Mouse (Mus musculus): ENCODE data around the gene Dnajc4.

Gene Dnajc4

DNA sequence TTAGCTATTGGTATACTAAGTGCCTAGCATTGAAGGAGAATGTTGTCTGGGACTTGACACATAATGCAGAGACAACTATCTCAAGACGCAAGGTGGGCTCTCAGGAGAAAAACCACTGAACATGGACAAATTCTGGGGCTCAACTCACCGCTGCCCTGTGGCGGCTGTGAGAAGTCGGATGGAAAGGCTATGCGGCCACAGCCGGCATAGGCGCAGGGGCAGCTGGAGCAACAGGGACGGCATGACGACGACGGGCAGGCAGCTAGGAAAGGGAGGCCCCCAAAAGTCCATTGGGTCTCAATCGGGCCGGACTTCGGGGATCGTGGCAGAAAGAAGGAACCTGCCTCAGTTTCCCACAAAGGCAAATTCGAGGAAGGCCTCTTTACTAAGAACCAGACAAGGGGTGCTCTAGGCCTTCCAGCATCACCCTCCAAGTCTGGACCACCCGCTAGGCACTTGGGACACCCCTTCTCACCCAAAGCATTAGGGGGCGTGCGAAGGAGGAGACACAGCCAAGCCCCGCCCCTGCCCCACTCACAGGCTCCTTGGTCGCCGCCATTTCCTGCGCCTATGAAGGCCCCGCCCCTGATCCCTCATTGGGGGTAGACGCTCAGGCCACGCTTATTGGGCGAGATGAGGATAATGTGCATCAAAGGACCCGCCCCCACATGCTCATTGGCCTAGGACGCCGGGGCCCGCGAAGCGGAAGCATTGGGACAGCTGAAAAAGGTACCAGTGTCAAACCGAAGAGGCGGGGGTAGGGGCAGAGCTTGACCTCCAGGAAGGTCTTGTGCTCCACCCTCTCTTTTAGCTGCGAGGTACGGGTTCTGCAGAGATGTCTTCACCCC is at the start of gene Dnajc4:
Gene Dnajc4 (minus strand): TSS at position 562 of the 848 bp plus-strand sequence.
- in situ Hi-C loops (cut with MboI, MseI) = no loop called here

DNA sequence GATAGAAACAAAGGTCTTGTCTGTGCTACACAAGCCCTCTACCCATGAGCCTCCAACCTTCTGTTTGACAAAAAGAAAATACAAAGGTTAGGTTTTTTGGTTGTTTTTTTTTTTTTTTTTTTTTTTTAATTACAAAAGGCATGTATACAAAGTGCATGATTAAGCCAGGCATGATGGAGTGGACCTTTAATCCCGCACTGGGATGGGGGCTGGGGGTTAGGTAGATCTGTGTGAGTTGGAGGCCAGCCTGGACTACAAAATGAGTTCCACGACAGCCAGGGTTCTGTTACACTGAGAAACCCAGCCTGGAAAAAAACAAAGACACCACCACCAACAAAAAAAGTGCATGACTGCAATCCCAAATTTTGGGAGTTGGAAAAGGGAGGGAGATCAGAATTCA is 48.8 kb upstream of the Dnajc4 start:
- in situ Hi-C loops (cut with MboI, MseI) = loop anchor here (25.0 kb wide), 1 partner anchor 1696 kb away; the partner anchor contains the start of genes 1700092M07Rik, Stx5a and Wdr74

DNA sequence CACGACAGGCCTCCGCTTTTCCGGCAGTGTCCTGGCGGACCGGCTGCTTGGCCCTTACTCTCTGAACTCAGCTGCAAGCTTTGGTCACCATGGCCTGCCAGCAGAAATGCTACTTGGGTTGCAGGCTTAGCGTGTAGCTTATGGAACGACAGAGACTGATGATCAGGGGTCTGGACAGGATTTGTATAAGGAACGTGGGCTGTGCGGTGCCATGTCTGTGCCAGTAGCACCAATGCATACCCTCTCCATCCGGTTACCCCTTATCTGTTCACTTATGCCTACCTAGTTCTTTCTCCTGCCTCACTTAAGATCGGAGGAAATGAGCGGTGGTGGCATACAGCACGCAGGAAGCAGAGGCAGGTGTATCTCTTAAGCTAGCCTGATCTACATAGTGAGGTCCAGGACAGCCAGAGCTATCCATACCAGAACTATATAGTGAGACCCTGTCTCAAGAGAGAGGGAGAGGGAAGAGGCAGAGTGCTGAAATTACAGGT is 48.3 kb upstream of the Dnajc4 start:
- in situ Hi-C loops (cut with MboI, MseI) = loop anchor here (25.0 kb wide), 1 partner anchor 1697 kb away; the partner anchor contains the start of genes 1700092M07Rik, Stx5a and Wdr74

DNA sequence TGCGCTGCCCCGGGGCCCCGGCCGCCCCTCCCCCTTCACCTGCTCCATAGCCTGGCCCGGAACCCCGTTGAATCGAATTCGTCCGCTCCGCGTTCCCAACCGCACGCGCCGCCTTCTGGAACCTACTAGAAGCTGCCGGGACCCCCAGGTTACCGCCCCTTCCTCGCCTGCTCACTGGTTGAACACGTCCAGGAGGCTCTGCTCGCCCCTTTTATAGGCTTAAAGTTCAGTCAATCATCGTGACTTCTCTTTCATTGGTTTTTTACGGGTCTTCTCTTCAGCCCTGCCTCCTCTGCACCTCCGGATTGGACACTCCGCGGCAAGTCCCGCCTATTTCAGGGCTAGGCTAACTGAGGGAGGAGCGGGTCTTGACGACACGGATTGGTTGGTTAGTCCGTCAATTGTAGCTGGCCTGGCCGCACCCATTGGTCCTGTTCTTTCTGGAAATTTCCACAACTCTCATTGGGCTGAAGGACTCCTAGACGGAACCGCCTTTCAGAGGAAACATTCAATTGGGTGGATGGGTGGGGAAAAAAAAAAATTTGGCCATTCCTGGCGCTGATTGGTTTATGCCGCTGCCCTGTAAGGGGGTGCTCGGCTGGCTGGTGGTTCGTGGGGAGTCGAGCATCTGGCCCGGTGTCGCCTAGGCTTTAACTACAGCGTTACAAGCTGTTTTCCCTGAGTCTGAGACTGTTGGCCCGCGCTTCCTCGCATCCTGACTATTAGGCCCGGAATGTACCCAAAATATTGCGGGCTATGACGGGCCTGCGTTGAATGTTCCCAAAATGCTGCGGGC is 47.7 kb upstream of the Dnajc4 start, which contains the start of gene Stip1:
Gene Stip1 (minus strand): TSS at position 127 of the 796 bp plus-strand sequence.
- in situ Hi-C loops (cut with MboI, MseI) = loop anchor here (10.0 to 25.0 kb wide), 2 partner anchors 1697 to 1865 kb away; partner anchors contain the start of genes 1700092M07Rik, Stx5a and Wdr74

DNA sequence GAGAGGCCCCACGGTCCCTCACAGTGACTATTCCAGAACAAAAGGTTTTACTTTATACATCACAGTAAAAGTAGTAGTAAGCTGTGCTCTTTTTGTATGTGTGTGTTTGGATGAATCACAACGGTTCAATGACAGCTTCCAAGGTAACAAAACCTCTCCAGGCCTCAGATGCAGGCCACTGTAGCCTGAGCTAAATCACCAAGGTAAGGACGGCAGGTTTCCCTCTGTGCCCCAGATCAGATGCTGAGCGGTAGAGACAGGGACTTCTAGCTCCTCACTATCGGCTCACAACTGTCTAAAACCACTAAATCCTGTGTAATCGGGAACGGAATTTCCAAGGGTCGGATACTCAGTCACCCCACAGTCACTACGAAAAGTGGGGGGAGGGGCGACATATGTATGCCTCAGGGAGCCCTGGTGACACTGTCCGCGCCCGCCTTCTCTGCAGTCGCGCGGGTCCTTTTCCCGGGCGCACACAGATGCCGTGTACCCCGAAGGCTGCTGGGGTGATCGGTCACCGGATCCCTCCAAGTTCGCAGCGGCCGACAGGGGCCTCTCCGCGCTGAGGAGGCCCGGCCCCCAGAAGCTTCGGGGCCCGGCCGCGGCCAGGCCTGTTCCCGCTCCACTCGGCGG is 46.8 kb upstream of the Dnajc4 start:
- in situ Hi-C loops (cut with MboI, MseI) = loop anchor here (10.0 to 25.0 kb wide), 2 partner anchors 1698 to 1866 kb away; partner anchors contain the start of genes 1700092M07Rik, Stx5a and Wdr74

DNA sequence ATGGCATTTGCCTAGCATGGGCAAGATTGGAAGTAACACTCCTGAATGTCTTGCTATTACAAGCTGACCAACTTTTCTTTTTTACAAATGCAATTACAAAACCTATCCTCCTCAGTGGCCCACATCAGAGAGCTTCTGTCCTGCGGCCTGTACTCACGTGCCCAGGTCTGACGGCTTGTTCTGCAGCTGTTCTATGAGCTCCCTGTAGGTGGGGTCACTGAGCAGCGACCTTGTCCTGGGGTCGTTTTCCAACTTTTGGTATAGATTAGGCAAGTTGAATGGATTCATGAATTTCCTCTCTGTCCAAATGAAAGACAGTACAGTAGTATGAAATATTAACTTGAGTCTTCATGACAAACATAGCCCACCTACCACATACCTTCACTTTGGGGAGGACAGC is 41.6 kb upstream of the Dnajc4 start:
- in situ Hi-C loops (cut with MboI, MseI) = loop anchor here (10.0 to 25.0 kb wide), 2 partner anchors 1703 to 1871 kb away; partner anchors contain the start of genes 1700092M07Rik, Stx5a and Wdr74

DNA sequence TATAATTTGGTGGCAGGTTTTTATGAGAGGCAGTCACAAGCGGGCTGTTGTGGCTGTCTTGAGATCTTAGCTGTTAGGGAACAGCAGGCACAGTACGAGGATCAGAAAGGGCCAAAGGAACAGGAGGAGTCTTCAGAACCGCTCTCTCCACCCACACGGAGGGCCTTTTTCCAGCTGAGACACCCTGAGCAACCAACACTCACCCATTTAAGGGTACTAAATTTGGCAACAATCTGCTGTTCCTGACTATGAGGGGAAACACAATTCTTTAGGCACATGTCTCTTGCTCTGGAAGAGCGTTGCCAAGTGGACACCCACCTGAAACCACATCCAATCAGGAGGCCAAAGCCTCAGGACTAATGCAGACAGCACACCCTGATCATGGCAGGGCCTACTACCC is 37.2 kb upstream of the Dnajc4 start:
- in situ Hi-C loops (cut with MboI, MseI) = loop anchor here (25.0 kb wide), 1 partner anchor 1708 kb away; the partner anchor contains the start of genes 1700092M07Rik, Stx5a and Wdr74

DNA sequence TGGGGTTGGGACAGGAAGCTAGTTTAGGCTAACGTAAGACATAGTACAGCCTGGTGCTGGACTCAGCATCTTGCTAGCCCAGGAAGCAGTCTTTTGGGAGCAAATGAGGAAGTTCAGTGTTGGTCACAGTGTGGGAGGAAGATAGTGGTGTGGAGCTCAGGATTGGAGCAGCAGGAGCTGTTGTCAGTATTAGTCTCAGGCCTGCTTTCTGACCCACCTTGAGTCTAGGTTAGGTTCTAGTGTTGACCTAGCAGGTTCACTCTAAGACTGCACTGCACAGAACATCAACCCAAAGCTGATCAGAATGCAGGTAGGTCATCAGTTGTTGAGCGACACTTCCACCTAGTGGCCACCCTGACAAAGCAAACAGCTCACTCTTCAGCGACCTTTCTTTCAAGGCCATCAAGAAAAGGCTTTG is 27.9 kb upstream of the Dnajc4 start:
- in situ Hi-C loops (cut with MboI, MseI) = loop anchor here (5.0 kb wide), 1 partner anchor 163 kb away; the partner anchor contains the start of gene Ccdc88b

DNA sequence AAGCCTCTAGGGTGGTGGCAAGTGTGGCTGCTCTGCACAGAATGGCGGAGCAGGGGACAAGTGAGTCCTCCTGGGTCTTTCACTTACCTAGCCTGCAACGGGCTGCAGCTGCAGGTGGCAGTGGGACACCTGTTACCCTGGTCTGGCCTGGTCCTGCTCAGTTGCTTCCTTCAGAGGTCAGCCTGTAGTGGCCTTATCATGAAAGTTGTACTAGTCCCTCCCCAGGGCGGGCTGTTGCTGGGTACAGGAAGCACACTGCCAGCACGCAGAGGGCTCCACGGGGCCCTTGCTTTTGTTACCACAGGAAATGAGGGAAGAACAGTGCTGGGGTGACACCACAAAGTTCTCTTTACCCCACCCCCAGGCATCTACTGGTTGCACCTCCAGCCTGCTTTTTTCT is 26.8 kb upstream of the Dnajc4 start, which contains the start of gene Fermt3:
Gene Fermt3 (minus strand): TSS at position 279 of the 400 bp plus-strand sequence.
- in situ Hi-C loops (cut with MboI, MseI) = loop anchor here (5.0 kb wide), 1 partner anchor 42 kb away; the partner anchor contains the start of gene Plcb3

DNA sequence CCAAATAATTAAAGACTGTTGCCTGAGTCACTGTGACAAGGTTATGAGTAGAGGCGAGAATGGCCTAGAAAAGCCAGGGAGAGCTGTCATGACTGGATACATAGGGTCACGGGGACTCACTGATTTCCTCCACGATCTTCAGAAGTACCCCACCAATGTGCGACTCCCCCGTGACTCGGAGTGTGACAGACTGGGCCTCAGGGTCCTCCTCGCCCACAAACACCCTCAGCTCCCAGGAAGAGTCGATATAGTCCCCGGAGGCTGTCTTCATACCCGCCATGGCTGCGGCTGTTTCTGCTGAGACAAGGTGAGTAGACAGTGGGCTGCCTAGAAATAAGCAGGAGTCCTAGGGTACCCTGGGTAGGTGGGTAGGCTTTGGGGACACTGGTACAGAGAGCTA is 26.2 kb upstream of the Dnajc4 start:
- in situ Hi-C loops (cut with MboI, MseI) = loop anchor here (5.0 kb wide), 1 partner anchor 41 kb away; the partner anchor contains the start of gene Plcb3

DNA sequence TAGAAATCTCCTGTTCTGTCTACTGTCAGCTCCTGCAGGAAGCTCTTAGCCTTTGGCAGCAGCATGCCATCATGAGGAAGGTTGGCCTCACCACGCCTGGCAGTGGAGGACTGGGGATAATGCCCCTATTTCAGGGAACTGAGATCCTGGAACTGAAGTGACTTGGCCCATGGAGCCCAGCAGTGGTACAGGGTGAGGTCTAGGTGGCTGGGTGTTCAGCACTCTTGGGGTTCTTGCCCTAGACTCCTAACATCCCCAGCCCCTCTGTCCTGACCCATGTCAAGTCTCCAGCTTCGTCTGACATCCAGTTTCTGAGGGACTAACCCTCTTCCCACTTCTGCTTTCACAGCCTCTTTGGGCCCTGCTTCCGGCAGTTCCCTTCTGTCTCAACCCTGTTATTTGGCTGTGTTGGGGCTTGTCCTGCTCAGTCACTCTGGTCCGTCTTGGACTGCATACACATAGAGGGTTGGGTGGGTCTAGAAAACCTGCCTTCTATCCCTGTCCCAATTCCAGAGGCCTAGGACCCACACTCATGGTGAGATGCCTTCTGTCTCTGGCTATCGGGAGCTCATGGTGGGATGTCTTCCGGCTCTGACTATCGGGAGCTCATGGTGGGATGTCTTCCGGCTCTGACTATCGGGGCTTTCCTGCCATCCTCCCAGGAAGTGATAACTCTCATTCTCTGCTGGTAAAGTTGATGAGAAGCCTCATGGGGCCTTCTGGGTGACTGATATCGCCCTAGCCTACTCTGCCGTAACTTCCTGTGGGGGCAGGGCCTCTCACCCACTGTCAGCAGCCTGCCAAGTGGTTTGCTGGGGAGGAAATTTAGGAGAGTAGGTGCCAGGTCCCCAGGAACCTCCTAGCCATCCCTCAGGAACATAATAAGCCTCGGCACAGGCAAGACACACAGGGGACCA is 25.4 kb upstream of the Dnajc4 start:
- in situ Hi-C loops (cut with MboI, MseI) = loop anchor here (5.0 kb wide), 1 partner anchor 40 kb away; the partner anchor contains the start of gene Plcb3

DNA sequence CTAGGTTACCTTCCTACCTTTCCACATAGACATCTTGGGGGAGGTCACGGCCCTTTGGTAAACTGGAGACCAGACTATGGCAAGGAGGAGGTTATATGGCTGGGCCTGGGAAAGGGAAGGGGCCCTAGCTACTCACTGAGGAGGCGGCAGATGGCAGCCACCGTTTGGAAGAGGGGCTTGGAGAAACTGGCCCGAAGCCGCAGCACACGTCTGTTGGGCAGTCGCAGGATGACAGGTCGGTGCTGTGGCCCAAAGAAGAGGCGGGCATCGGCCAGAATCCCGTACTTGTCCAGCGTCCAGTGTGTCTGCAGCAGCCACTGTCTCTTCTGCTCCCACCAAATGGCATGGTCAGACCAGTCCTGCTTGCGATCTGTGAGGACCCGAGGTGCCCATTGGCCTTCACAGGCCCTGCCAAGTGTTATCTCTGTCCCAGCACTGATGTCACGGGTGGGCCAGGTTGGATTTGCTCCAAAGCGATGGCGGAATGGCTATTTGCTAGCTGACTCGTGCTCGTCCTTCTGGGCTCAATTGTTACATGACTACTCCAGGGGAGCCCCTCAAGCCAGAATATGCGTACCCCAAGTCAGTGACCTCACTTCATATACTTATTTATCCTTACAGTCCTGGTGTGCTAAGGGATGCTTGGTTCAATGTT is 22.2 kb upstream of the Dnajc4 start:
- in situ Hi-C loops (cut with MboI, MseI) = loop anchor here (5.0 kb wide), 1 partner anchor 37 kb away; the partner anchor contains the start of gene Plcb3

DNA sequence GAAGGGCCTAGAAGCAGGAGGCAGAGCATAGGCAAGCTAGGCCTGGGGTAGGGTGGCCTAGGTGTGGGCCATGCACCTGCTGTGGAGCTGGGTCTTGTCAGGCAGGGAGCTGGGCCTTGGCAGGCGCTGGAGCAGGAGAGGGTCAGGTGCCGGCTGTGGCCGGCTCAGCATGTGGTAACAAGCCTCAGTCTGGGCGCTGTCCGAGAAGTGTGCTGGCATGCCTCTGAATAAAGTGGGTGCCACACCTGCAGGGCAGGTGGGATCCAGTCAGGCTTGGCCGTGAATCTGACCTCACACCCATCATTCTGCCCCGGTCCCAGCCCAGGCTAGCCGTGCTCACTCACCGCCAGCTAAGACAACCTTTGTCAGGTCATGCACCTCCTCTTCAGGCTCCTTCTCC is 21.6 kb upstream of the Dnajc4 start:
- in situ Hi-C loops (cut with MboI, MseI) = no loop called here

DNA sequence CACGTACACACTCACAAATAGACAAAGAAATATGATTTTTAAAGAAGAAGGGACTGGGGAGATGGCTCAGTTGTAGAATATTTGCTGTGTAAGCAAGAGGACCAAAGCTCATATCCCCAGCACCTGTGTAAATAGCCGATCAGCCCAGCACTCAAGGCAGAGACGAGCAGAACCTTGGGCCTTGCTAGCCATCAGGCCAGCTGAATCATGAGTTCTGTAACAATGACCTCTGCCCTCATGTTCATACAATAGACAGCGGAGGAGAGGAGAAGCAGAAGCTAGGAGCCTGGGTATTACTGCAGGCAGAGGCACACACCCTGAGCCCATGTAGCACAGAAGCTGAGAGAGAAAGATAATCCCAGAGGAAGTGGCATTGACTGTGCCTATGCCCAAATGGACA is 20.1 kb upstream of the Dnajc4 start:
- in situ Hi-C loops (cut with MboI, MseI) = no loop called here

DNA sequence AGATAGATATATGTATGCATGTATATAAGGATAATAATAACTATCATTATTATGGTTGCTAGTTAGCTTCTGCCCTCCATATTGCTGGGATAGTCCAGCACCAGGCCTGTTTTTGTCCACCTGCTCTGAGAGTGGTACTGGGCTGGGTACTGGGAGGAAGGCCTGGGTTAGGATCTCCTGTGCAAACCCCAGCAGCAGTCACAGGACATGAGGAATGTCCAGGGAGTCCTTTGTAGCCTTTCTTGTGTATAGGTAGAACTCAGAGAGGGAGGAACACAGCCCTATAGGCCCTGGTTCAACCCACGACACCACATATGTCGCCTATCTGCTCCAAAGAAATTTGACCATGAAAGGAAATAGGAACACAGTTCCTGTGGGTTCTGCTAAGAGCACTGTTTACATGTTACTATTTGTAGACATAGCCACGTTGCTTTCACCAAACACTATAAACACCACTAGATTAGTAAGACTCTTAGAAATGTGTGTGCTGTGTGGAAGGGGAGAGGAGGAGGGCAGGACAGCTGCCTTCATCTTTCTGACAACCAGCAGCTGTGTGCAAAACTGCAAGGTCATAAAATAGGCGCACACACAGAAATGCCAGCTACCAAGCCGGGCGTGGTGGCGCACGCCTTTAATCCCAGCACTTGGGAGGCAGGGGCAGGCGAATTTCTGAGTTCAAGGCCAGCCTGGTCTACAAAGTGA is 14.7 kb upstream of the Dnajc4 start:
- in situ Hi-C loops (cut with MboI, MseI) = loop anchor here (10.0 kb wide), 1 partner anchor 352 kb away; no protein-coding TSS in a partner anchor

DNA sequence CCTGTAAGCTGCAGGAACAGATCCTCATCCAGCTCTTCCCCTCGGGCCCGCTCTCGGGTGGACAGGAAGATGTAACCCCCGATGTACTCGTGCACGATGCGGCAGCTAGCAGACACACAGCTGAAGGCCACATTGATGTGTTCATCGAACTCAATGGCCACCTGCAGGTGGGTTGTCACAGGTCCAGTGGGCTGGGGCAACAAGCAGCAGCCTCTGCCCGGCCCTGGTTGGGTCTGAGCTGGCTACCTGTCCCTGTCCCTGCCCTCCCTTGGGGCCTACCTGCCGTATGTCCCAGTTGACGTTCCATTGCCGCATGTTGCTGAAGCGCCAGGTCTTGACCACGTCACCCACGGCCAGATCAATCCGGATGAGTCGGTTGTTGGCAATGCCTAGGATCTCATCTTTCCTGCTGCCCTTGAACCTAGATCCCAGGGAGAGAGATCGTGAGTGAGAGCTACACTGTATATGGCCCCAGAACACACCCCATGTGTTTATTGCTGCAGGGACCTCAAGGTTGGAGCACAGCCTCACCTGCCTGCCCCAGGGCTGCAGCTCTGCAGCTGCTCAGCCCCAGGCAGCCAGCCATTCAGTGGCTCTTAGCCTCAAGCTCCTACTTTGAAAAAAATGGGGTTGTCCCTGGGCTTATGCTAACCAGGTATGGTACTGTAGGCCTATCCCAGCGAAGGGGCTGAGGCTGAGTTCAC is 7.1 kb upstream of the Dnajc4 start:
- in situ Hi-C loops (cut with MboI, MseI) = loop anchor here (10.0 kb wide), 1 partner anchor 345 kb away; no protein-coding TSS in a partner anchor

DNA sequence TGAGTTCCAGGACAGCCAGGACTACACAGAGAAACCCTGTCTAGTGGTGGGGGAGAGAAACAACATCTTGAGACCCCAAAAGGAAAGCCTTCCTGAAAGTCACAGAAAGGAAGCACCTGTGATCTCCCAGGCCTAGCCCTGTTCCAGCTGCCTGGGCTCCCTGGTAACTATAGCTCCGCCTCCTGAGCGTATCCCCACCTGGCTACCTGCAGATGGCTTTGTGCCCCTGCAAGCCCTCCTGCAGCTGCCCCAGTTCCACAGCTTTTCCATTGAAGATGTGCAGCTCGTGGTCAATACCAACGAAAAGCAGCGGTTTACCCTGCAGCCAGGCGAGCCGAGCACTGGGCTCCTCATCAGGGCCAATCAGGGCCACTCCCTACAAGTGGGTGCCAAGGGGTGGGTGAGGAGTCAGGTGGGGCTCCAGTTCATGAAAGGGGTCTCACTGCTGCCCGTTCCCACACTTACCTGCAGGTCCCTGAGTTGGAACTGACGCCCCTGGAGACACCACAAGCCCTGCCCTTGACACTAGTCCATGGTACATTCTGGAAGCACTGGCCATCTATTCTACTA is 5.4 kb upstream of the Dnajc4 start:
- in situ Hi-C loops (cut with MboI, MseI) = no loop called here

All from T-helper 1 cell (primary cell).